Mouse (Mus musculus) forebrain, embryonic 13.5 days (tissue): ENCODE data around the gene Slc4a1. TPM values are rescaled to one million over a fixed set of nuclear protein-coding genes. Genes with fewer than 3 reads are reported as not detected.
A peak's percentile ranks its signal among the peaks of the same experiment; 100 is the strongest.

ENCODE experiments used
- ATAC-seq: fragments of 200-750 bp; cut with Nextera tagmentation; 2 replicates; pipeline ENCODE4 v1.8.0; 2017
- H3K27ac ChIP-seq: fragments of 300-500 bp; sonication (generic); 2 replicates; pipeline ENCODE4 v1.5.1; 2015; ENCODE audit warnings: inconsistent platforms, mild to moderate bottlenecking, moderate library complexity
- H3K27me3 ChIP-seq: fragments of 300-500 bp; sonication (generic); 2 replicates; pipeline ENCODE4 v1.6.1; 2015; ENCODE audit warnings: mild to moderate bottlenecking, inconsistent platforms
- H3K36me3 ChIP-seq: fragments of 300-500 bp; sonication (generic); 2 replicates; pipeline ENCODE4 v1.6.1; 2015; ENCODE audit warnings: mild to moderate bottlenecking, inconsistent platforms; ENCODE audit not compliant: poor library complexity, severe bottlenecking
- H3K4me1 ChIP-seq: fragments of 300-500 bp; sonication (generic); 2 replicates; pipeline ENCODE4 v1.6.1; 2015; ENCODE audit warnings: inconsistent platforms
- H3K4me2 ChIP-seq: fragments of 300-500 bp; sonication (generic); 2 replicates; pipeline ENCODE4 v1.6.1; 2015; ENCODE audit warnings: inconsistent platforms, mild to moderate bottlenecking, moderate library complexity
- H3K4me3 ChIP-seq: fragments of 300-500 bp; sonication (generic); 2 replicates; pipeline ENCODE4 v1.5.1; 2015; ENCODE audit warnings: mild to moderate bottlenecking, inconsistent platforms
- H3K9ac ChIP-seq: fragments of 300-500 bp; sonication (generic); 2 replicates; pipeline ENCODE4 v1.6.1; 2015; ENCODE audit warnings: mild to moderate bottlenecking, inconsistent platforms
- H3K9me3 ChIP-seq: fragments of 300-500 bp; sonication (generic); replicated peaks from 2 replicates; pipeline ENCODE4 v1.6.1; 2016; ENCODE audit warnings: inconsistent platforms
- WGBS: fragments of 180-500 bp; shearing (Covaris S2); methylation state at CpG from one replicate; pipeline ENCODE4 v1.1.7; 2015; 5-methylcytosine and 5-hydroxymethylcytosine counted together
- polyA plus RNA-seq: library from polyadenylated mRNA; unstranded; fragments of >200 nt; fragmentation: Nextera tagmentation; extraction: Ambion mirVana; gene quantifications from 2 replicates; pipeline ENCODE4 v1.2.1, GENCODE M21; 2015

Gene Slc4a1
- polyA plus RNA-seq, 1 experiment from 2014 or later = 2.6 TPM

- no peaks in the 10 kb centered on the region for H3K36me3 ChIP-seq
- H3K27ac ChIP-seq = no peak overlapping the region
- H3K9ac ChIP-seq = no peak overlapping the region
- H3K4me2 ChIP-seq = no peak overlapping the region
- ATAC-seq = no peak
- WGBS = 49% methylated on average over 4 of the region's 4 CpGs
- 0 out of 2 replicates have a peak, but pooled peaks cover 5% of the 10 kb centered on the region for H3K9me3 ChIP-seq
- no peaks in the 10 kb centered on the region for H3K27me3 ChIP-seq
- peaks cover 2% of the 10 kb centered on the region for H3K4me1 ChIP-seq
- H3K4me3 ChIP-seq = no peak overlapping the region
These were observed 15.5 kb upstream of the Slc4a1 start for GRCm38 (mm10) chr11:102381341-102382100.

GRCm38 (mm10) chr11:102380091-102380490, 14.1 kb upstream of the Slc4a1 start:
- H3K9ac ChIP-seq = no peak overlapping the region
- no peak overlapping the region for H3K4me3 ChIP-seq
- H3K36me3 ChIP-seq = no peaks in the 10 kb centered on the region
- H3K27ac ChIP-seq = no peak overlapping the region
- ATAC-seq = no peak
- no peak overlapping the region for H3K4me2 ChIP-seq
- no peaks in the 10 kb centered on the region for H3K27me3 ChIP-seq
- 80% methylated on average over 5 of the region's 5 CpGs for WGBS
- H3K9me3 ChIP-seq = 0 out of 2 replicates have a peak, but pooled peaks cover 5% of the 10 kb centered on the region
- H3K4me1 ChIP-seq = peaks cover 16% of the 10 kb centered on the region

- H3K4me1 ChIP-seq = peaks cover 18% of the 10 kb centered on the region
- no peak overlapping the region for H3K4me3 ChIP-seq
- no peak for ATAC-seq
- H3K4me2 ChIP-seq = no peak overlapping the region
- H3K9me3 ChIP-seq = 0 out of 2 replicates have a peak, but pooled peaks cover 5% of the 10 kb centered on the region
- WGBS = 69% methylated on average over 12 of the region's 12 CpGs
- H3K27me3 ChIP-seq = no peaks in the 10 kb centered on the region
- H3K27ac ChIP-seq = no peak overlapping the region
- no peaks in the 10 kb centered on the region for H3K36me3 ChIP-seq
- no peak overlapping the region for H3K9ac ChIP-seq
These were observed 11.2 kb upstream of the Slc4a1 start for GRCm38 (mm10) chr11:102377186-102377585.

GRCm38 (mm10) chr11:102376196-102376835, 10.3 kb upstream of the Slc4a1 start:
- ATAC-seq = no peak
- H3K4me2 ChIP-seq = peak overlapping the region; percentile 53
- no peaks in the 10 kb centered on the region for H3K27me3 ChIP-seq
- H3K27ac ChIP-seq = 0 out of 2 replicates have a peak overlapping the region, but pooled peaks have one; percentile 5
- H3K4me1 ChIP-seq = peaks cover 18% of the 10 kb centered on the region
- H3K4me3 ChIP-seq = no peak overlapping the region
- 0 out of 2 replicates have a peak, but pooled peaks cover 5% of the 10 kb centered on the region for H3K9me3 ChIP-seq
- peak overlapping the region; percentile 47 for H3K9ac ChIP-seq
- no peaks in the 10 kb centered on the region for H3K36me3 ChIP-seq
- 10% methylated on average over 8 of the region's 8 CpGs for WGBS

- Histone ChIP-seq H3K4me2 (peak overlapping the region; percentile 53), H3K36me3 (no peaks in the 10 kb centered on the region), H3K27me3 (no peaks in the 10 kb centered on the region), H3K27ac (0 out of 2 replicates have a peak overlapping the region, but pooled peaks have one; percentile 5), H3K9me3 (0 out of 2 replicates have a peak, but pooled peaks cover 5% of the 10 kb centered on the region), H3K9ac (peak overlapping the region; percentile 47), H3K4me3 (no peak overlapping the region), H3K4me1 (peaks cover 18% of the 10 kb centered on the region)
- no peak for ATAC-seq
- 7% methylated on average over 23 of the region's 23 CpGs for WGBS
These were observed 9.5 kb upstream of the Slc4a1 start for GRCm38 (mm10) chr11:102375196-102376173.

- H3K27ac ChIP-seq = no peak overlapping the region
- no peak overlapping the region for H3K4me2 ChIP-seq
These were observed 8.2 kb upstream of the Slc4a1 start for GRCm38 (mm10) chr11:102374108-102374725.

GRCm38 (mm10) chr11:102373646-102374045, 7.6 kb upstream of the Slc4a1 start:
- Histone ChIP-seq H3K9ac (no peak overlapping the region), H3K27me3 (no peaks in the 10 kb centered on the region), H3K4me2 (no peak overlapping the region), H3K9me3 (0 out of 2 replicates have a peak, but pooled peaks cover 1% of the 10 kb centered on the region), H3K4me1 (peaks cover 18% of the 10 kb centered on the region), H3K4me3 (no peak overlapping the region), H3K36me3 (no peaks in the 10 kb centered on the region), H3K27ac (no peak overlapping the region)
- WGBS = 44% methylated on average over 2 of the region's 2 CpGs
- no peak for ATAC-seq

More at GRCm38 (mm10) chr11:102374108-102374725, 8.2 kb upstream of the Slc4a1 start:
- 84% methylated on average over 7 of the region's 7 CpGs for WGBS
- Histone ChIP-seq H3K36me3 (no peaks in the 10 kb centered on the region), H3K4me1 (peaks cover 18% of the 10 kb centered on the region), H3K4me3 (no peak overlapping the region), H3K27me3 (no peaks in the 10 kb centered on the region), H3K9ac (no peak overlapping the region), H3K9me3 (0 out of 2 replicates have a peak, but pooled peaks cover 5% of the 10 kb centered on the region)
- ATAC-seq = no peak

- Histone ChIP-seq H3K9me3 (no peaks in the 10 kb centered on the region), H3K4me3 (no peak overlapping the region), H3K4me2 (no peak overlapping the region), H3K4me1 (peaks cover 18% of the 10 kb centered on the region), H3K27ac (no peak overlapping the region), H3K36me3 (no peaks in the 10 kb centered on the region), H3K9ac (no peak overlapping the region), H3K27me3 (no peaks in the 10 kb centered on the region)
- 48% methylated on average over 14 of the region's 14 CpGs for WGBS
- ATAC-seq = no peak
These were observed 6.9 kb upstream of the Slc4a1 start for GRCm38 (mm10) chr11:102372936-102373335.

- Histone ChIP-seq H3K4me3 (no peak overlapping the region), H3K27me3 (no peaks in the 10 kb centered on the region), H3K4me1 (peaks cover 18% of the 10 kb centered on the region), H3K36me3 (no peaks in the 10 kb centered on the region), H3K9me3 (no peaks in the 10 kb centered on the region), H3K27ac (no peak overlapping the region), H3K4me2 (no peak overlapping the region), H3K9ac (no peak overlapping the region)
- no peak for ATAC-seq
- 87% methylated on average over 12 of the region's 12 CpGs for WGBS
These were observed 6.1 kb upstream of the Slc4a1 start for GRCm38 (mm10) chr11:102371926-102372685.

- H3K4me1 ChIP-seq = peaks cover 3% of the 10 kb centered on the region
- ATAC-seq = no peak
- no peak overlapping the region for H3K4me2 ChIP-seq
- H3K27me3 ChIP-seq = no peaks in the 10 kb centered on the region
- no peak overlapping the region for H3K4me3 ChIP-seq
- WGBS = 55% methylated on average over 7 of the region's 7 CpGs
- H3K9ac ChIP-seq = no peak overlapping the region
- H3K36me3 ChIP-seq = no peaks in the 10 kb centered on the region
- H3K27ac ChIP-seq = no peak overlapping the region
- H3K9me3 ChIP-seq = no peaks in the 10 kb centered on the region
These were observed 4.3 kb upstream of the Slc4a1 start for GRCm38 (mm10) chr11:102370285-102370684.

- H3K27me3 ChIP-seq = no peaks in the 10 kb centered on the region
- no peak overlapping the region for H3K4me3 ChIP-seq
- no peaks in the 10 kb centered on the region for H3K9me3 ChIP-seq
- WGBS = 70% methylated on average over 4 of the region's 4 CpGs
- H3K27ac ChIP-seq = no peak overlapping the region
- ATAC-seq = no peak
- H3K36me3 ChIP-seq = no peaks in the 10 kb centered on the region
- H3K4me2 ChIP-seq = no peak overlapping the region
- no peaks in the 10 kb centered on the region for H3K4me1 ChIP-seq
- no peak overlapping the region for H3K9ac ChIP-seq
These were observed 3.3 kb upstream of the Slc4a1 start for GRCm38 (mm10) chr11:102369263-102369662.
